Mouse (Mus musculus): ENCODE results near the gene Pigs.

Pigs gene

GRCm38 (mm10) chr11:78367456-78368225, 39.4 kb downstream of the Pigs start:
- no peak for DNase-seq

- no peak for DNase-seq
These were observed 42.2 kb downstream of the Pigs start for GRCm38 (mm10) chr11:78370389-78370788.

- no peak for DNase-seq
These were observed 43.5 kb downstream of the Pigs start for GRCm38 (mm10) chr11:78371711-78372110.

GRCm38 (mm10) chr11:78372166-78372565, 44.0 kb downstream of the Pigs start:
- DNase-seq: no peak

GRCm38 (mm10) chr11:78372610-78373009, 44.4 kb downstream of the Pigs start:
- DNase-seq: no peak

GRCm38 (mm10) chr11:78374147-78374546, 45.9 kb downstream of the Pigs start:
- no peak for DNase-seq

GRCm38 (mm10) chr11:78377549-78378159, 49.4 kb downstream of the Pigs start:
- DNase-seq: no peak

- DNase-seq: peak; percentile 87
These were observed 52.1 kb downstream of the Pigs start for GRCm38 (mm10) chr11:78380351-78380750.

- peak; percentile 61 to 62 for DNase-seq
These were observed 52.8 kb downstream of the Pigs start for GRCm38 (mm10) chr11:78380996-78381395.

GRCm38 (mm10) chr11:78382286-78382685, 54.1 kb downstream of the Pigs start:
- no peak for DNase-seq

GRCm38 (mm10) chr11:78382701-78383100, 54.5 kb downstream of the Pigs start:
- DNase-seq: no peak

- no peak for DNase-seq
These were observed 57.6 kb downstream of the Pigs start for GRCm38 (mm10) chr11:78385776-78386175.

GRCm38 (mm10) chr11:78386508-78387043, 58.4 kb downstream of the Pigs start, which contains the start of gene Foxn1:
Gene Foxn1 (minus strand): TSS chr11:78386558.
- no peak for DNase-seq

All from cerebellum, postnatal 10 days (tissue).